Mouse (Mus musculus): Measurements from ENCODE around the gene Fundc2. TPM values are rescaled to one million over a fixed set of nuclear protein-coding genes. Genes with fewer than 3 reads are reported as not detected.

Gene Fundc2
- polyA plus RNA-seq, 1 experiment from 2014 or later = 56.5 TPM

Other genes starting within 250 kb of the Fundc2 start
- not detected in 2 replicates for gene Smim9, start 218.6 kb upstream of the Fundc2 start, polyA plus RNA-seq (2016; fragmentation: Nextera tagmentation; extraction: Ambion mirVana)
- gene F8, start 216 bp downstream of the Fundc2 start, polyA plus RNA-seq (2016; fragmentation: Nextera tagmentation; extraction: Ambion mirVana) = 2.0 and 2.2 TPM in 2 replicates
- gene Cmc4, start 34.2 kb downstream of the Fundc2 start, polyA plus RNA-seq (2016; fragmentation: Nextera tagmentation; extraction: Ambion mirVana) = 26.9 and 27.2 TPM in 2 replicates
- gene Mtcp1, start 34.2 kb downstream of the Fundc2 start, polyA plus RNA-seq (2016; fragmentation: Nextera tagmentation; extraction: Ambion mirVana) = 13.8 and 14.3 TPM in 2 replicates
- 60.4 and 62.4 TPM in 2 replicates for gene Brcc3, start 34.2 kb downstream of the Fundc2 start, polyA plus RNA-seq (2016; fragmentation: Nextera tagmentation; extraction: Ambion mirVana)
- 153 and 155 TPM in 2 replicates for gene Vbp1, start 131.9 kb downstream of the Fundc2 start, polyA plus RNA-seq (2016; fragmentation: Nextera tagmentation; extraction: Ambion mirVana)
- gene Rab39b, start 195.8 kb downstream of the Fundc2 start, polyA plus RNA-seq (2016; fragmentation: Nextera tagmentation; extraction: Ambion mirVana) = 6.6 and 6.9 TPM in 2 replicates

All from embryonic facial prominence, embryonic 12.5 days (tissue).